Mouse (Mus musculus) urinary bladder, postnatal 4 days (tissue): ENCODE results near the gene Antxr1.

Source experiments
- DNase-seq, 2 experiments: peaks; one replicate each; pipeline ENCODE4 v3.0.0; 2021 to 2022; ENCODE audit warnings: low spot score in 2 of 2

Antxr1 gene

GRCm38 (mm10) chr6:87250701-87251100, 84.9 kb downstream of the Antxr1 start:
- DNase-seq = no peak

- DNase-seq = no peak
These were observed 87.3 kb downstream of the Antxr1 start for GRCm38 (mm10) chr6:87248226-87248834.

DNA sequence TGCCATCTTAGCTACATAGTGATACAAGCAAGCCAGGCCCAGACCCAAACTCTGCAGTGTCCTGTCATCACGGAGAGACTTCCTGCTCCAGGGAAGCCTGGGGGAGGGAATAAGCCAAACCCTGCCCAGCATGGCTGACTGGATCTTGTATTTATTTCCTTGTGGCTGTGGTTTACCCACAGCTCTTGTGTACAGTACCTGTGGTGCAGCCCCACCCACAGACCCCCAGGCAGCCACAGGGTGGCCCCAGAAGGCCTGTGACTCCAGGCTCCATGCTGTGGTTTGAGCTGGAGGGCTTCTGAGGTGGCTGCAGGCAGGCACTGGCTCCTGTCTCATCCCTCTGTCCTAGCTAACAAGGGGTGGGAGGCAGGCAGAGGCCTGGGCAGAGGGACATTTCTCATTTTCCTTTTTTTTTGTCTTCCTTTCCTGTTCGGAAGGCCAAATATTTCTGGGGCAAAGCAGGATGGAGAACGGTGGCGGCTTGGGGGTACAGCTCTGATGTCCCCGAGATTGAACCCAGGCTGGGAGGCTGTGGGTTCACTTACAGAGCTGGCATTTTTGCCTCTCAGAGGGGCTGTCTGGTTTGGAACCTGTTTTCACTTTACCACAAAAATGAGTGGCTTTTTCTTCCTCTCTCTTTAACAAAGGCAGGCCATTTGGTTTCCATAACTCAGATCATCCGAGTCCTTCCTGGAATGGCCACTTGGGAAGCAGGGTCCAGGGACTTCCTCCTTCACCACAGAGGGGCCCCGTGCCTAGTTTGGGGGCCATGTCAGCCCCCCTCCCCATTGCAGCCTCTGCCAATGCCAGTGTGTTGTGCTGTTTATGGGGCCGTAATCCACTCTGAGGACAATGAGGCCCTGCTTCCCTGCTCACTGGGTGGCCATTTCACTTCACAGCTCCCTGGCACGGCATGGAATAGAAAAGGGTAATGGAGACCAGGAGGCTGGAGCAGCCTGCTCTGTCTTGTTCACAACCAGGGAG, 91.2 kb downstream of the Antxr1 start:
- no peak for DNase-seq

DNA sequence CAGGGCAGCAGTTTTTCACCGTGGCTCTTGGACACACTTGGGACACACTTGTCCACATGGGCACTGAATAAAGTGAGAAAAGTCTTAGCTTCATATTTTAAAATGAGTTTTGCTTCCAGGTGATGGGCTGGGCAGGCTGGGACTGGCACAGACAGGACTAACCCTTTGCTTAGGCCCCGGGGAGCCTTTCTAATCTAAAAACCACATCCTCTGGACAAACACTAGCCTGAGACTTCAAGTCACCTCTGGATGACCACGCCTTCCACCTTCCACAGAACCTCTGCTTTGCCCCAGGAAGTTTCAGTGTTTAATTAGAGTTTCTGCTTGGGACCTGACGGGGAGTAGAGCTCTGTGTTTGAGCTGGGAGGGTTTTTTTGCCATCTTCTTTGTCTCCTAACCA, 98.4 kb downstream of the Antxr1 start:
- no peak for DNase-seq

DNA sequence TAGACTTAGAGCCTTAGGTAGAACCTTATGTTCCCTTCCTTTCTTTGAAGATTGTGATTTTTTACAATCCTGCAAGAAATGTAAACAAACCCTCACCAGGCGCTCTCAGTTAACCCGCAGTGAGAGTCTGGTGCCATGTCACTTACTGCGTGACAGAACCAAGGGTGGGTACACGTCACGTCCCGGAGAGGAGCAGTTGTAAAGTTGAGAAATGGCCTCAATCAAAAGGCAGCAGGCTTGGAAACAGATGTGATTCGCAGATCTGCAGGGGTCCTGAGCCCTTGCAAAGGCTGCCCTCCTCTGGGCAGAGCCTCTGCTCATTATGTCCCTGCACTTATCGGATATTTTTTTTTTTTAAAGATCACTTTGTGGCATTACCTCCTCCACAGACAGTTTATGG, 99.6 kb downstream of the Antxr1 start:
- DNase-seq = no peak

DNA sequence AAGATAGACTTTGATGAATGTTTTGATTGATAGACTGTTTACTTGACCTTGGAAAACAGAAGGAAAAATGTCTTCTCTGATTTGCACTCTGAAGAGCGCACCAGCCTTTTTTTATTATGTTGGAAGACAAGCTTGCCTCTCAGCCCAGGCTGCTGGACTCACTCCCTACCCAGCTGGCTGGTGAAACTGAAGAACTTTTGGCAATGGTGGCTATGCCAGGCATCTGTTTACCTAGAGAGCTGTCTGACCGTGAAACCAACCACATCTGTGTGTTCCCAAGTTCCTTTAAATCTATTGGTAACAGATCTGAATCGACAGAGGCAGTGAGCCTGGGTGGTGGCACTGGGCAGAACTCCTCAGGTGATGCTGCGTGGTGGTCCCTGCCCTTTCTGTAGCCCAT, 102.5 kb downstream of the Antxr1 start:
- no peak for DNase-seq

- no peak for DNase-seq
These were observed 105.6 kb downstream of the Antxr1 start for GRCm38 (mm10) chr6:87230041-87230440.

DNA sequence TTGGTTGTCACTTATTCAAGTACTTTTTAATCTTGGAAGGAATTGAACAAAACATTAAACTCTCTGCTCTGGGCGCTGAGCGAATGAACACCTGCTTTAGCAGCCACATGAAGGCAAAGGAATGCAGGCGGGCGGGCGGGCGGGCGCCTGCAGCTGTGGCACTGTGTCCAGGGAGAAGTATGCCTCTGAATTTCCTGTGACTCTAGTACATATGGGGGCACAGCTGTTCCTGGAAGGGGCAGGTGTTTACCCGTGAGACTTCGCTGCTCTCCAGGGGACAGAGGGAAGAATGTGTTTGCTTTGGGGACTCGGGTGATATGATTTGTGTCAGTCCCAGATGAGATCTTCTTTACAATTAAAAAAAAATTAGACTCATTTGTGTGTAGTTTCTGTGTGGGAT, 107.7 kb downstream of the Antxr1 start:
- DNase-seq = no peak

DNA sequence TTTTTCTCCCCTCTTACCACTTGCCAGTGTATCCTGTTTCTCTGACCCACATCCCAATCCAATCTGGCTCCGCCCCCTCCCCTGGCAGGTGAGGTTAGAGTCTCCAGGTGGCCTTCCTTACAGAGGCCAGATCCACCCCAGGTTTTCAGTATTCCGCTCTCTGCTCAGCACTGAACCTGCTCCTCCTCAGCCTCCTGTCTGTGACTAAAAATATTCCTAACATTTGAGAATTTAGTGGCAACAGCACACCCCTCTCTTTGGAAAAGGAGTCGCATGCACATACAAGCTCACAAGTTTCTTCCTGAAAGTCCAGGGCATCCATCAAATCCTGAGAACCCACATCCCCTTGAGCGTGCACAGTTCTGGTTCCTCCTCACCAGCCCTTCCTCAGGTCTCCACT, 109.3 kb downstream of the Antxr1 start:
- DNase-seq = no peak

DNA sequence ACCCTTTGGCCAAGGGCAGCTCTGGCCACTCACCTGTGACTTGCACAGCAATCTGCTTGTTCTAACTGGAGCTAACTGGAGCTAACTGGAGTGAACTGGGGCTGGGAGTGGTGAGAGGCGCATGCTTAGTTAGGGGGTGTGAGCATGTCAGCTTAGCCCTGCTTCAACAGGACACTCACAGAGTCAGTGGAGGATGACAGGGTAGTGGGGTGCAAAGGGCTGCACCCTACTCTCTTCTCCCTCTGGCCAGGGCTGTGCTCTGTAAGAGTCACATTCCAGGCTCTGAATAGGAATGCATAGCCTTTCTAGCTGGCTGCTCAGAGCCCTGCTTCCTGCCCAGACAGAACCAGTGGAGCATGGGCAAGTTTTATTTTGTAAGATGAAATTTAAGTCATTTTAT, 110.3 kb downstream of the Antxr1 start:
- DNase-seq = no peak

DNA sequence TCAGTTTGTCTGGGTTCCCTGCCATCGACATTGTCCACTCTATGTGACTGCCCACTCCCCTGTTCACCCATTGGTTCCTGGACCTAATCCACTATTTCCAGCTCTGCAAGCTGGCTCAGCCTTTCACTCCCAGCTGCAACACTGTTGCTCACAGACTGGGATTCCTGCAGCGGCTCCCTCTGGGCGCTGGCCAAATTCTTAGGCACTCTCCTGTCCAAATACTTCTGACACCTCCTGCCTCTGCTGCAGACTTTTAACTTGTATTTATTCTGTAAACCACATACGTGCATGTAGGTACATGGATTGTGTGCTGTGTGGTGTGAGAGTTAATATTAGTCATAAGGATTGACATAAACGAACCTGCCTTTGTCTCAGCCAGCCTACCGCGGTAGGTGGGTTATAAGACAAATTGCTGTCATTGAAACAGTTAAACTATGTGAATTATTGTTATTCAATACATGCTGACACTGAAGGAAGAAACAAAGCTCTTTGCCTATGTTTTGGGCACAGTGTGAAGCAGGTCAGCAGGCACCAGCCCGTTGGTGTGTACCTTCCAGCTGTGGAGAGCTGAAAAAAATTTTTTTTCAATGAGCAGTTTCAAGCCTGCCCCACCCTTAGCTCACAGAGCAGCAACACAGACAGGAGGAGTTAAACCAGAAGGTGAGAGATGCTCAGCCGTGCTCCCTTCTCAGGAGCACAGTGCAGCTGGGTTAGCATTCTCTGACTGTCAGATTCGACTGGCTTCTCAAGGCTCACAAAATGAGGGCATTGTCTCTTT, 112.6 kb downstream of the Antxr1 start:
- DNase-seq = no peak

DNA sequence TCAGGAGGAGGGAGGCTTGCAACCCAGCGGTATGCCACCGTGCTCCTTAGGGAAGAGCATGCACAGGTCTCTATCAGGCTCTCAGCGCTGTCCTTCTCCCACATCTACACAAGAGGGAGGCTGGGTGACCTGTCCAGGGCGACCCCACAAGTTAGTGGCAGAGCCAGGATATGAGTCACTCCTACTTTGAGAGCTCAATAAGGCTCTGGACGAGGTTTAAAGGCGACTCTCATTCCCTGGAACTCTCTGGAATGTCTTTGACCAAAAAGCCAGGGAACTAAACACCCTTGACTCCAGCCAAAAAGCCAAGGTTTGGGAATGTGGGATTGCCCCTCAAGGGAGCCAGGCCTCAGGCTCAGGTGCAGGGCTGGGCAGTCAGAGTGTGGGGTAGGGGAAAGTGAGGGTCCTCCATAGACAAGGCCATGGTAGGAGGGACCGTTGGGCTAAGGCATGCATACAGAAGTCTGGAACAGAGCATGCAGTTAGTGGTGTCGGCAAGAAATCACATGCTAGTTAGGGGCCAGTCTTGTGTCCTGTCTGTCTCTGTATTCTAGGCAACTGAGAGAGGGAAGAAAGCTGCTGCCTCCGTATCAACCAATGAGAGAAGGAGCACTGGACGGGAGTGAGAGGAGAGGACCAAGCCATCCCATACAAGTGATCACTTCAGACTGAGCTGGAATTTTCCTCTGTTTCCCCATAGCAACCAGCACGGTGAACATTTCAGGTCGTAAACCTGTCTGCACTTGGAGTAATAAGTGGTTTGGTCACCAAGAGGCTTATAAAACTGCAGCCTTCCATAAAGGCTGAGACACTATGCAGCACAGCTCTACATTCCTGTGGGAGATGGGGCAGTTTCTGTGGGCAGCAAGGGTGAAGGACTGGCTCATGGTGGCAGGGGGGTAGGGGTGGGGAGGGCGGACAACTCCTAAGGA, 116.3 kb downstream of the Antxr1 start:
- DNase-seq = no peak

- no peak for DNase-seq
These were observed 119.5 kb downstream of the Antxr1 start for GRCm38 (mm10) chr6:87216114-87216591.

GRCm38 (mm10) chr6:87213262-87213661, 122.4 kb downstream of the Antxr1 start:
- DNase-seq = no peak

DNA sequence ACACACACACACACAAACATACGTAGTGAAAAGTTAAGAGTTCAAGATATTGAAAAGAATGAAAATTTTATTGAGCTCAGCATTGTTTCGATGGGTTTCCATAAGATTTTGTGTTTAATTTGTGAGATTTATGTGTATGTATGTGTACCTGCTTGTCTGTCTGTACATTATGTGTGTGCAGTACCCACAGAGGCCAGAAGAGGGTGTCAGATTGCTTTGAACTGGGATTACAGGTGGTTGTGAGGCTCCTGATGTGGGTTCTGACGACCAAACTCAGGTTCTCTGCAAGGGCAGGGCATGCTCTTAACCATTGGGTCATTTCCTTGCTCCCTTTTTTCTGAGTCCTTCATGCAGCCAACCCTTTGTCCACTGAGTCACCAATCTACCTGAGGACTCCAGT, 124.1 kb downstream of the Antxr1 start:
- no peak for DNase-seq

DNA sequence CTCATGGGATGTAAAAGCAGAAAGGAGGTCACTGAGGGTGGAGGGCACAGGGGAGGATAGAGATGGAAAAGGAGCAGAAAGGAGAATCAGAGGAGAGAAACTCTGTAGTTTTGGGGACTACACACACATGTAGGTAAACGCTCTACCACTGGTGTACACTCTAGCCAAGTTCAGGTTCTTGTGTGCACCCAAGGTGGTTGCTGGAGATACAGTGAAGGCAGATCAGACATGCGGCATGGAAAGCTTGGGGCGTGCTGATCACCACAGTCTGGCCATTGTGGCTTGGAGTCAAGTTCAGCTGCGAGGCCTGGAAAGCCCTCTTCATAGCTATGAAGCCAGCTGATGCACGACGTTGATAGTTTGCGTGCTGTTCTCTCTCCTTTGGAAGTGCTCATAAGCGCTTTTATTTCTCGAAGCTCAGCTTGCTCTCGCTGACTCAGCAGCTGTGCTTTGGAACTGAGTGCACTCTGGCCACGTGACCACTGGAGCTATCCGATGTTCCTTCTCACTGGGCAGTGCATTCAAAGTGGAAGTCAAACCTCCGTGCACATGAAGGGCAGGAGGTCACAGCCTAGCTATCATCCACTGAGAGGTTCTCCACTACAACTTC, 128.1 kb downstream of the Antxr1 start:
- peak in 1 of 2 experiments; percentile 71 for DNase-seq

DNA sequence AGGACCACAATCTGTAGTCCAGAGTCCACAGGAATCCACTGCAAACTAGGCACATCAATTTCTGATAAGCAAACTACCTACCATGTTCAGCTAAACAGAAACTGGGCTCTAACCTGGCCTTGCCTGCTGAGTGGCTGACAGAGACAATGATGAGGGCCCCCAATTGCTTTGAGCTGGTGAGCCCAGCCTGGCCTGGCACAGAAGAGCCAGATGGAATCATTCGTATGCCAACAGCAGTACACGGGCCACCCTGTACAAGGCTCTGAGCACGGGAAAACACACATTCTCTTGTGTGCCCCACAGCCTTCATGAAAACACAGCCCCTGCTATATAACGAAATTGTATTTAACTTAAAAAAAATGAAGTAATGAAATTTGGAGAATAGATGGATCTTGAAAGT, 128.8 kb downstream of the Antxr1 start:
- DNase-seq = no peak

- no peak for DNase-seq
These were observed 132.2 kb downstream of the Antxr1 start for GRCm38 (mm10) chr6:87203467-87203866.

GRCm38 (mm10) chr6:87203065-87203464, 132.6 kb downstream of the Antxr1 start:
- no peak for DNase-seq

DNA sequence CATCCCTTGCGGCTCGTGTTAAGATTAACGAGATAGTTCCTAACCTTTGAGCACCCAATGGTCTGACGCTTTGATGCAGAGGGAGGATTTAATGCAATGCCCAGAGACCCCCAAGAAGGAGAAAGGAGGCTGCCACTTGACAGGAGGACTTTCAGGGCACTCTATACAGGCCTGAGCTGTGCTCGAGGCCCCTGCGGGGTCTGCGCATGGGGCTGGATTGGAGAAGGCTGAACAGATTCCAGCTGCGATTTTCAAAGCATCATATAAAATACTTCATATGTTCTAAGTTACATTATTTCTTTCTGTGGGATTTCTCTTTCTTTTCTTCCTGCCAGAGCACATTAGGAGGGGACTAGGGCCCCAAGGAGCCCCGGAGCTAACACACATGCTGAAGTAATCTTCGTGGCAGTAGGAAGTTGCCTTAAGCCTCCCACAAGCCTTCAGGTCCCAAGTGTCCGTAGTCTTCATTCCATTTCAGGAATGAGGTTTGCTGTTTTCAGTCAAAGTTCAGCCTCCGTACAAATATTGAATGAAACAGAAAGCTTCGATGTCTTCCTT, 133.5 kb downstream of the Antxr1 start:
- DNase-seq = no peak
